Mouse (Mus musculus) forebrain, embryonic 16.5 days (tissue): ENCODE results near the gene Ednrb. TPM values are rescaled to one million over a fixed set of nuclear protein-coding genes. Genes with fewer than 3 reads are reported as not detected.
"Not testable (repeated sequence)": the region's sequence is repeated elsewhere in the genome, so short reads cannot be mapped to it uniquely, and the experiment has no call there.

Source experiments
- ATAC-seq: fragments of 200-750 bp; cut with Nextera tagmentation; 2 replicates; pipeline ENCODE4 v1.8.0; 2017; ENCODE audit warnings: mild to moderate bottlenecking, moderate library complexity
- H3K27ac ChIP-seq: fragments of 300-500 bp; sonication (generic); 2 replicates; pipeline ENCODE4 v1.5.1; 2014; ENCODE audit warnings: low read length, control low read depth
- H3K27me3 ChIP-seq: fragments of 300-500 bp; sonication (generic); replicated peaks from 2 replicates; pipeline ENCODE4 v1.6.1; 2014; ENCODE audit warnings: low read length; ENCODE audit not compliant: control insufficient read depth, insufficient read depth
- H3K36me3 ChIP-seq: fragments of 300-500 bp; sonication (generic); 2 replicates; pipeline ENCODE4 v1.6.1; 2014; ENCODE audit not compliant: control insufficient read depth, insufficient read depth
- H3K4me1 ChIP-seq: fragments of 300-500 bp; sonication (generic); replicated peaks from 2 replicates; pipeline ENCODE4 v1.6.1; 2014; ENCODE audit warnings: low read length; ENCODE audit not compliant: control insufficient read depth, insufficient read depth
- H3K4me2 ChIP-seq: fragments of 300-500 bp; sonication (generic); 2 replicates; pipeline ENCODE4 v1.6.1; 2014; ENCODE audit warnings: mild to moderate bottlenecking, low read length, control low read depth
- H3K4me3 ChIP-seq: fragments of 300-500 bp; sonication (generic); replicated peaks from 2 replicates; pipeline ENCODE4 v1.5.1; 2014; ENCODE audit warnings: mild to moderate bottlenecking, low read length, control low read depth
- H3K9ac ChIP-seq: fragments of 300-500 bp; sonication (generic); replicated peaks from 2 replicates; pipeline ENCODE4 v1.6.1; 2014; ENCODE audit warnings: low read depth, low read length, control low read depth
- H3K9me3 ChIP-seq: fragments of 300-500 bp; sonication (generic); 2 replicates; pipeline ENCODE4 v1.6.1; 2016; ENCODE audit warnings: low read length; ENCODE audit not compliant: control insufficient read depth
- WGBS: fragments of 180-500 bp; shearing (Covaris S2); extraction: QIAGEN DNeasy Blood & Tissue Kit; methylation state at CpG from one replicate; pipeline ENCODE4 v1.1.7; 2014; 5-methylcytosine and 5-hydroxymethylcytosine counted together
- polyA plus RNA-seq: library from polyadenylated mRNA; unstranded; fragments of >200 nt; fragmentation: Nextera tagmentation; extraction: Ambion mirVana; gene quantifications from 2 replicates; pipeline ENCODE4 v1.2.1, GENCODE M21; 2015

The Ednrb gene
- polyA plus RNA-seq, 1 experiment from 2014 or later, result 46.1 TPM

GRCm38 (mm10) chr14:103780336-103780735, 63.9 kb downstream of the Ednrb start:
- not testable (repeated sequence) for H3K9me3 ChIP-seq, H3K4me2 ChIP-seq, H3K27me3 ChIP-seq, H3K27ac ChIP-seq, H3K36me3 ChIP-seq, H3K9ac ChIP-seq, ATAC-seq, H3K4me3 ChIP-seq
- 93% methylated on average over 6 of the region's 6 CpGs for WGBS
- H3K4me1 ChIP-seq, result peaks cover 22% of the 10 kb centered on the region

- 36% methylated on average over 6 of the region's 6 CpGs for WGBS
These were observed 64.9 kb downstream of the Ednrb start for GRCm38 (mm10) chr14:103779276-103779675.

GRCm38 (mm10) chr14:103778533-103779151, 65.6 kb downstream of the Ednrb start:
- peak overlapping the region; percentile 47; the same call in 1 of the 2 replicates for H3K9ac ChIP-seq
- peak overlapping the region; percentile 73 for H3K27ac ChIP-seq
- WGBS, result 4% methylated on average over 13 of the region's 13 CpGs
- H3K27me3 ChIP-seq, result no peaks in the 10 kb centered on the region
- peak; percentile 82 for ATAC-seq
- peaks cover 22% of the 10 kb centered on the region for H3K4me1 ChIP-seq
- H3K4me2 ChIP-seq, result peak overlapping the region; percentile 55
- peak overlapping the region; percentile 31 for H3K4me3 ChIP-seq
- no peaks in the 10 kb centered on the region for H3K36me3 ChIP-seq
- H3K9me3 ChIP-seq, result no peaks in the 10 kb centered on the region

More at GRCm38 (mm10) chr14:103779276-103779675, 64.9 kb downstream of the Ednrb start:
- Histone ChIP-seq H3K4me3 (no peak overlapping the region; the same call in 1 of the 2 replicates), H3K9ac (0 out of 2 replicates have a peak overlapping the region, but pooled peaks have one; percentile 9), H3K9me3 (no peaks in the 10 kb centered on the region), H3K36me3 (no peaks in the 10 kb centered on the region), H3K27ac (peak overlapping the region; percentile 73), H3K4me1 (peaks cover 22% of the 10 kb centered on the region), H3K27me3 (no peaks in the 10 kb centered on the region), H3K4me2 (peak overlapping the region; percentile 55)
- ATAC-seq, result peak; percentile 43

GRCm38 (mm10) chr14:103778009-103778431, 66.2 kb downstream of the Ednrb start:
- no peaks in the 10 kb centered on the region for H3K27me3 ChIP-seq
- no peaks in the 10 kb centered on the region for H3K36me3 ChIP-seq
- H3K27ac ChIP-seq, result peak overlapping the region; percentile 73
- H3K4me3 ChIP-seq, result peak overlapping the region; percentile 31
- peak overlapping the region; percentile 55 for H3K4me2 ChIP-seq
- H3K9ac ChIP-seq, result peak overlapping the region; percentile 47; the same call in 1 of the 2 replicates
- peaks cover 22% of the 10 kb centered on the region for H3K4me1 ChIP-seq
- H3K9me3 ChIP-seq, result no peaks in the 10 kb centered on the region
- 1% methylated on average over 12 of the region's 12 CpGs for WGBS
- peak; percentile 72 for ATAC-seq

- peak overlapping the region; percentile 34; the same call in 1 of the 2 replicates for H3K27ac ChIP-seq
- no peak overlapping the region for H3K9ac ChIP-seq
- no peaks in the 10 kb centered on the region for H3K36me3 ChIP-seq
- H3K4me2 ChIP-seq, result no peak overlapping the region
- no peak for ATAC-seq
- H3K27me3 ChIP-seq, result no peaks in the 10 kb centered on the region
- no peak overlapping the region for H3K4me3 ChIP-seq
- WGBS, result 14% methylated on average over 4 of the region's 4 CpGs
- no peaks in the 10 kb centered on the region for H3K9me3 ChIP-seq
- H3K4me1 ChIP-seq, result peaks cover 22% of the 10 kb centered on the region
These were observed 66.8 kb downstream of the Ednrb start for GRCm38 (mm10) chr14:103777386-103777785.

GRCm38 (mm10) chr14:103769319-103770245, 74.6 kb downstream of the Ednrb start:
- ATAC-seq, result no peak
- no peaks in the 10 kb centered on the region for H3K9me3 ChIP-seq
- no peak overlapping the region for H3K4me3 ChIP-seq
- H3K4me1 ChIP-seq, result peaks cover 5% of the 10 kb centered on the region; the same call in 1 of the 2 replicates
- no peak overlapping the region for H3K9ac ChIP-seq
- H3K27me3 ChIP-seq, result no peaks in the 10 kb centered on the region
- no peaks in the 10 kb centered on the region for H3K36me3 ChIP-seq
- no peak overlapping the region for H3K27ac ChIP-seq
- WGBS, result 23% methylated on average over 9 of the region's 9 CpGs
- H3K4me2 ChIP-seq, result no peak overlapping the region

- Histone ChIP-seq H3K9me3 (no peaks in the 10 kb centered on the region), H3K4me2 (no peak overlapping the region), H3K4me1 (peaks cover 14% of the 10 kb centered on the region), H3K27ac (no peak overlapping the region), H3K27me3 (no peaks in the 10 kb centered on the region), H3K4me3 (no peak overlapping the region), H3K9ac (no peak overlapping the region), H3K36me3 (no peaks in the 10 kb centered on the region)
- 48% methylated on average over 6 of the region's 6 CpGs for WGBS
- ATAC-seq, result no peak
These were observed 76.7 kb downstream of the Ednrb start for GRCm38 (mm10) chr14:103767488-103767887.
